Mouse (Mus musculus): Measurements from ENCODE around the gene Klk1b3.
"Not testable (repeated sequence)": the region's sequence is repeated elsewhere in the genome, so short reads cannot be mapped to it uniquely, and the experiment has no call there.

Gene Klk1b3

DNA sequence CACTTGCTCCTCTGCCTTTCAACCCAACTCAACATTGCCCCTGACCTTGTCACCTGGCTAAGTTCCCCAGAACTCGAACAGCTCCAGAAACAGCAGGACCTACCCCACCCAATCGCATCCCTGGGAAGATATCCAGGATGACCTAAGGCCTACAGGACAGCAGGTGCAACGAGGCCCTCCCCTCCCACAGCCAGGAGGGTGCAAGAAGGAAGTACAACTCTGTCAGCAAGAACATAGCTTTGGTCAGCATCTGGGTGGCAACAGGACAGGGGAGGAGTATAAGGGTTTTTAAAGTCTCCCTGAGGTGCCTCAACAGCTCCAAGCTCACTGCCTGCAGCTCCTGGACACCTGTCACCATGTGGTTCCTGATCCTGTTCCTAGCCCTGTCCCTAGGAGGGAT, at the start of gene Klk1b3:
Gene Klk1b3 (plus strand): TSS at position 301 of the 400 bp plus-strand sequence.
- DNase-seq (ENCODE audit: low read depth), result no peak

- DNase-seq (ENCODE audit: low read depth), result no peak
Observed at GRCm38 (mm10) chr7:44179299-44180045, 18.5 kb upstream of the Klk1b3 start.

GRCm38 (mm10) chr7:44186516-44186915, 11.5 kb upstream of the Klk1b3 start:
- not testable (repeated sequence) for DNase-seq (ENCODE audit: low read depth)

GRCm38 (mm10) chr7:44187936-44188335, 10.1 kb upstream of the Klk1b3 start, which contains the start of gene Klk1b24:
TSS of gene Klk1b24 (plus strand) at chr7:44188236.
- not testable (repeated sequence) for DNase-seq (ENCODE audit: low read depth)

GRCm38 (mm10) chr7:44193466-44193865, 4.5 kb upstream of the Klk1b3 start:
- not testable (repeated sequence) for DNase-seq (ENCODE audit: low read depth)

GRCm38 (mm10) chr7:44207135-44207534, 9.1 kb downstream of the Klk1b3 start, which contains the start of gene Klk1b4:
TSS of gene Klk1b4 (plus strand) at chr7:44207435.
- not testable (repeated sequence) for DNase-seq (ENCODE audit: low read depth)

GRCm38 (mm10) chr7:44208307-44208706, 10.3 kb downstream of the Klk1b3 start:
- DNase-seq (ENCODE audit: low read depth), result no peak

GRCm38 (mm10) chr7:44215645-44216044, 17.7 kb downstream of the Klk1b3 start, which contains the start of gene Klk1b5:
TSS of gene Klk1b5 (plus strand) at chr7:44215945.
- no peak for DNase-seq (ENCODE audit: low read depth)

DNA sequence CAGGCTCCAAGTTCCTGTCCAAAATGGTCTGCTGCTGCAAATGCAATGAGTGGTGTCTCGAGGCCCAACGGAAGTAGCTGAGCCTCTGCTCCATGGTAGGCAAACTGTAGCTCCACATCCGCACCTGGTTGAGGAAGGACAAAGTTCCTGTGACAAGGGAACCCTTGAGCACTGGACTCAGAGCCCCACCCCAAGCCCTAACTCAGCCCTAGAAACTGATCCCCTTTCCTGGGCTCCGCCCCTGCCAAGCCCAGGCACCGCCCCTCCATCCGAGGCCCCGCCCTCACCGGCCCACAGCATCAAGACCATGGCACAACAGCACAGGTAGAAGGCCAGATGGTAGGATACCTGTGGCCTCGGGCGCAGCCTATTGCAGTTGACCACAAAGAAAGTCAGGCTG, 23.6 kb downstream of the Klk1b3 start:
- DNase-seq (ENCODE audit: low read depth), result not testable (repeated sequence)

GRCm38 (mm10) chr7:44222335-44222734, 24.3 kb downstream of the Klk1b3 start:
- DNase-seq (ENCODE audit: low read depth), result not testable (repeated sequence)

DNA sequence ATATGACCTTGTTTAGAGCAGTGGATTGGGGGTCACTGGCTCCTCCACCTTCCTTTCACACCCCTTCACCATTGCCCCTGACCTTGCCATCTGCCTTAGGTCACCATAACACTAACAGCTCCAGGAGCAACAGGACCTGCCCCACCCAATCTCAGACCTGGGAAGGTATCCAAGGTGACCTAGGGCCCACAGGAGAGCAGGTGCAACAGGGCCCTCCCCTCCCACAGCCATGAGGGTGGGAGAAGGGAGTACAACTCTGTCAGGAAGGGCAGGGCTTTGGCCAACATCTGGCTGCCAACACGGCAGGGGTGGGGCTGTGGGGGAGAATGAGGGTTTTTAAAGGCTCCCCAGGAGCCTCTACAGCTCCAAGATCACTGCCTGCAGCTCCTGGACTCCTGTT, 27.1 kb downstream of the Klk1b3 start, which contains the start of gene Klk1:
Gene Klk1 (plus strand): TSS at position 285 of the 400 bp plus-strand sequence.
- no peak for DNase-seq (ENCODE audit: low read depth)

DNA sequence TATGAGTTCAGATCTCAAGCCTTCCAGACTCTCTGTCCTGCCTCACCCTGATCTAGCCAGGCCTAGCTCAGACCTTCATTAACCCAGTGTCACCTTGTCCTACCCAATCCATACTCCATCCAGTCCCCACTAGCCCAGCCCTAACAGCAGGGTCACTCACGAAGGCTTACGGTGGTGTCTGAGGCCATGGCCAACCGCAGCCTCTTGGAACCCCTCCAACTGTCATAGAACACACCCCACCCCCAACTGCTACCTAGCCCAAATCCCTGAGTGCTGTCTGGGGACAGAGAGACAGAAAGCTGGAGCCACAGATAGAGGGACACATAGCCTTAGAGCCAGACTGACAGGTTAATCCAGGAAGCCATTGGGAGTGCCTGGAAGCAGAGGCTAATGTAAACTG, 37.9 kb downstream of the Klk1b3 start, which contains the start of gene Gm36864:
Gene Gm36864 (plus strand): TSS at position 269 of the 400 bp plus-strand sequence.
- DNase-seq (ENCODE audit: low read depth), result no peak

DNA sequence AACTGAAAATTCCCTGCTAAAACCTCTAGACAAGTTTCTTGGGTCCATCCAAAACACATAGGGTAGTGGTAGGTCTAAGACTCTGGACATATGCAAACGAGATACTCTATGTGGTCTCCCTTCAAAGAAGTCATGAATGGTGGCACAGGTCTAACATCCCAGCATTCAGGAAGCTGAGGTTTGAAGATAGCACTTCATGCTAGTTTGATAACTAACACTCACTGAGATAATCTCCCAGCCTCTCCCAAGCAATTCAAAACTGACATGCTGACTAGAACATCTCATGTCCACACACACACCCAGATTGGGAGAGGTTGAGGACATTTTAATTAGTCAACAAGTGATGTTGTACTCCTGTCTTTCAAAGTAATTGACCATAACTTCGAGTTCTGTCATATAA, 41.9 kb downstream of the Klk1b3 start:
- no peak for DNase-seq (ENCODE audit: low read depth)

GRCm38 (mm10) chr7:44240712-44241111, 42.7 kb downstream of the Klk1b3 start:
- DNase-seq (ENCODE audit: low read depth), result no peak

GRCm38 (mm10) chr7:44241163-44241562, 43.2 kb downstream of the Klk1b3 start:
- DNase-seq (ENCODE audit: low read depth), result no peak

GRCm38 (mm10) chr7:44244080-44244479, 46.1 kb downstream of the Klk1b3 start:
- DNase-seq (ENCODE audit: low read depth), result no peak

- peak; percentile 73 for DNase-seq (ENCODE audit: low read depth)
Observed at GRCm38 (mm10) chr7:44246055-44246983, 48.3 kb downstream of the Klk1b3 start, which contains the start of the genes 1700028J19Rik and 2410002F23Rik. TSS of gene 1700028J19Rik (minus strand) at chr7:44246695. TSS of gene 2410002F23Rik (plus strand) at chr7:44246722.

- DNase-seq (ENCODE audit: low read depth), result no peak
Observed at GRCm38 (mm10) chr7:44246984-44247470, 49.0 kb downstream of the Klk1b3 start.

- DNase-seq (ENCODE audit: low read depth), result no peak
Observed at GRCm38 (mm10) chr7:44247971-44248370, 50.0 kb downstream of the Klk1b3 start.

- DNase-seq (ENCODE audit: low read depth), result no peak
Observed at GRCm38 (mm10) chr7:44249248-44249647, 51.3 kb downstream of the Klk1b3 start.

GRCm38 (mm10) chr7:44250732-44251275, 52.8 kb downstream of the Klk1b3 start:
- DNase-seq (ENCODE audit: low read depth), result not testable (repeated sequence)
